Mouse (Mus musculus) ES-E14 (cell line): ENCODE measurements around the gene Myt1l.

Experiments used
- CHD2 ChIP-seq: IDR thresholded peaks from 2 replicates; pipeline ENCODE4 v1.6.1; 2014; ENCODE audit warnings: mild to moderate bottlenecking, low read depth, low read length, inconsistent platforms
- HCFC1 ChIP-seq: IDR thresholded peaks from 2 replicates; pipeline ENCODE4 v1.6.1; 2012; ENCODE audit warnings: low read length, inconsistent platforms, borderline replicate concordance; ENCODE audit not compliant: insufficient read depth
- MAFK ChIP-seq: IDR thresholded peaks from 2 replicates; pipeline ENCODE4 v1.6.1; 2014; ENCODE audit warnings: mild to moderate bottlenecking, low read depth, low read length, inconsistent platforms; ENCODE audit not compliant: insufficient read depth
- ZNF384 ChIP-seq: IDR thresholded peaks from 2 replicates; pipeline ENCODE4 v1.6.1; 2012; ENCODE audit warnings: low read depth, low read length, inconsistent platforms

- TF ChIP-seq MAFK (no peak), HCFC1 (no peak), CHD2 (no peak), ZNF384 (no peak)
These were observed 154.2 kb downstream of the Myt1l start for GRCm38 (mm10) chr12:29682384-29682783.
